ENCODE assay signal across 20 mouse cellular contexts in the genomic region with DNA sequence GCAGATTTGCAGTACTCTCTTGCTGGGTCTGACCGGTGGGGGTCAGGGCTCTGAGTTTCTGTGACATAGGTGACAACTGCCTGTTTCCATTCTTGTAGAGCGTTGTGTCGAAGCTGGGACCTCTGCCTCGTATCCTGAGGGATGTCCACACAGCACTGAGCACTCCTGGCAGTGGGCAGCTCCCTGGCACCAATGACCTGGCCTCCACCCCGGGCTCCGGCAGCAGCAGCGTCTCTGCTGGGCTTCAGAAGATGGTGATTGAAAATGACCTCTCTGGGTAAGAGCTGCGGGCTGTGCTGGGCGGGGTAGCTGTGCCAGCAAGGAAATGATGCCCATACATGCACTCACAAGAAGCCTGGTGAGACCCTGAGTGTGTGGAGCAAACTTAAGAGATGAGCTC.
DNase-seq lines count a peak whose midpoint lies in the region; TF ChIP-seq lines count a peak whose summit lies in the region.
"Had no signal": no experiment of that assay in that cellular context is flagged by ENCODE, and none has a peak within 500 bp of the region (broad histone marks: within the 10 kb centered on the region; RNA-seq: fewer than 3 reads in every experiment).

No protein-coding gene starts in this region.

- 20% methylated on average over 9 of the region's 9 CpGs for WGBS in cerebellum, adult 2 months

- no peak for DNase-seq in cerebellum, adult 2 months
- DNase-seq in cerebellum, adult 11 months, result no peak
- DNase-seq in gastrocnemius, adult 2 months, result peak; percentile 43
- no peak for DNase-seq in gastrocnemius, postnatal 36 days
- DNase-seq in adrenal gland, postnatal 14 days, result peak; percentile 69
- peak; percentile 45 for DNase-seq in adrenal gland, postnatal 25 days
- DNase-seq in urinary bladder, adult 2 months (ENCODE audit: low spot score), result no peak
- DNase-seq: cerebellum, adult 9-10 months; heart, postnatal 14 days; kidney, adult 18-20 months; kidney, postnatal 36 days; lung, adult 18-20 months; lung, postnatal 4 days; right cerebral cortex, postnatal 4 days; thymus, adult 2 months; thymus, postnatal 36 days had no signal

- intact Hi-C loops in gastrocnemius, adult 2 months (cut with DNase I), result no loop called here
- intact Hi-C loops in gastrocnemius, postnatal 36 days (cut with DNase I), result no loop called here

- H3K27me3 ChIP-seq in cerebellum, adult 2 months (ENCODE audit: control insufficient read depth, insufficient read depth, low read length), result no peaks in the 10 kb centered on the region
- H3K27me3 ChIP-seq: heart, embryonic 13.5 days; midbrain, embryonic 13.5 days; neural tube, embryonic 13.5 days had no signal

- peaks cover 81% of the 10 kb centered on the region for H3K4me1 ChIP-seq in cerebellum, adult 2 months (ENCODE audit: control insufficient read depth, insufficient read depth, low read length)
- H3K4me1 ChIP-seq: hindbrain, embryonic 10.5 days had no signal

- no peak overlapping the region for H3K4me3 ChIP-seq in cerebellum, adult 2 months (replicated peaks; ENCODE audit: insufficient read depth, low read depth, low read length)
- no peak overlapping the region for H3K4me3 ChIP-seq in gastrocnemius, adult 2 months
- H3K4me3 ChIP-seq: heart, embryonic 13.5 days; hindbrain, embryonic 10.5 days; midbrain, embryonic 13.5 days; neural tube, embryonic 13.5 days had no signal

- no peak for TF ChIP-seq CTCF in cerebellum, adult 2 months (IDR thresholded peaks at IDR 0.05; ENCODE audit: borderline replicate concordance, insufficient read depth, low read depth, low read length)
- TF ChIP-seq CTCF in gastrocnemius, adult 2 months (IDR thresholded peaks at IDR 0.05), result no peak

- H3K27ac ChIP-seq in cerebellum, adult 2 months (ENCODE audit: insufficient read depth, low read length), result peak overlapping the region; percentile 22; the same call in 1 of the 2 replicates
- peak overlapping the region; percentile 76 for H3K27ac ChIP-seq in gastrocnemius, adult 2 months
- H3K27ac ChIP-seq: heart, embryonic 13.5 days; hindbrain, embryonic 10.5 days; midbrain, embryonic 13.5 days; neural tube, embryonic 13.5 days had no signal

- TF ChIP-seq POLR2A in cerebellum, adult 2 months (IDR thresholded peaks at IDR 0.05; ENCODE audit: borderline replicate concordance, insufficient read depth, low read length), result no peak

Comparison
In these comparisons a context has a peak if more than half of its experiments do, and no peak if none do; other contexts are left out.
1. DNase-seq: peak in gastrocnemius, adult 2 months (single experiment), adrenal gland, postnatal 14 days (single experiment) and adrenal gland, postnatal 25 days (single experiment); none in cerebellum, adult 2 months (0 of 2), cerebellum, adult 11 months (single experiment), gastrocnemius, postnatal 36 days (0 of 2) and urinary bladder, adult 2 months (single experiment).